Mouse (Mus musculus): ENCODE measurements at regions not wholly inside any gene's neighbourhood (a gene's known extent, or its start where the extent isn't known, plus 50 kb on each side); places are given as distances from the start of the nearest gene placed in this dataset.

- DNase-seq (ENCODE audit: low spot score), result no peak
These were observed 430.5 kb downstream of the Hsfy2 start for GRCm38 (mm10) chr1:56206615-56207267.

GRCm38 (mm10) chr1:56195224-56195623 lies 442.0 kb downstream of the Hsfy2 start:
- DNase-seq (ENCODE audit: low spot score), result no peak

DNA sequence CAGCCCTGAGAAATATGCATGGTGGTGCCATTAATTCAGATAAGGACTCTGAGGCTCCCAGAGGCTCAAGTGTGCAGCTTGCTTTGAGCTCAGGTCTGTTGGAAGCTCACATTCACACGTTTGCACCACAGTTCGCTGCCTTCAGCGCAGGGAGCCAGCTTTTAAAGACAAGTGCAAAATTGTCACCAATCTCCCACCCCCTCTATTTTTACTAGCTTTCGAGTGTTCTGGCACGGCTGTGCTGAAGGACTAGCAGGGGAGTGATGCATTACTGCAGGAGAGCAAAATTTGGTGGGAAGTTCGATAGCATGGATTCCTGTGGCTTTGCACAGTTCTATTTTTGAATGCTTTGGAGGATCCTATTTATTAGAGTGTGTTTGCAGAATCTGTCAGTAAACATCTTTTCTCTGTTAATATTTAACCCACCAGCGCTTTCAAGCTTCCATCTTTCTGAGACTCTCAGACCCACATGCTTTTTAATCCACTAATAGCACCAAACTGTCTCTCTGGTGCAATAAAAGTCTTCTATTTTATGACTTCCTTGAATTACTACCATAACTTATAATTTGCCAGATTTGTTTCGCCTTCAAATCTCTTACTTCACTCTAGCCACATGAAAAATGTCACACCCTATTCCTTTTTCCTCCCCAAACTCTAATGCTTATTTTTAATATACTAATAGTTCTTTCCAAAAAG lies 453.6 kb downstream of the Hsfy2 start:
- no peak for DNase-seq (ENCODE audit: low spot score)

- no peak for DNase-seq (ENCODE audit: low spot score)
These were observed 457.8 kb downstream of the Hsfy2 start for GRCm38 (mm10) chr1:56179206-56179985.

GRCm38 (mm10) chr1:56171157-56171556 lies 466.1 kb downstream of the Hsfy2 start:
- no peak for DNase-seq (ENCODE audit: low spot score)

GRCm38 (mm10) chr1:56168712-56169111 lies 468.5 kb downstream of the Hsfy2 start:
- no peak for DNase-seq (ENCODE audit: low spot score)

GRCm38 (mm10) chr1:56168063-56168462 lies 469.2 kb downstream of the Hsfy2 start:
- DNase-seq (ENCODE audit: low spot score), result no peak

GRCm38 (mm10) chr1:56165228-56165627 lies 472.0 kb downstream of the Hsfy2 start:
- DNase-seq (ENCODE audit: low spot score), result no peak

- no peak for DNase-seq (ENCODE audit: low spot score)
These were observed 472.9 kb downstream of the Hsfy2 start for GRCm38 (mm10) chr1:56164366-56164765.

DNA sequence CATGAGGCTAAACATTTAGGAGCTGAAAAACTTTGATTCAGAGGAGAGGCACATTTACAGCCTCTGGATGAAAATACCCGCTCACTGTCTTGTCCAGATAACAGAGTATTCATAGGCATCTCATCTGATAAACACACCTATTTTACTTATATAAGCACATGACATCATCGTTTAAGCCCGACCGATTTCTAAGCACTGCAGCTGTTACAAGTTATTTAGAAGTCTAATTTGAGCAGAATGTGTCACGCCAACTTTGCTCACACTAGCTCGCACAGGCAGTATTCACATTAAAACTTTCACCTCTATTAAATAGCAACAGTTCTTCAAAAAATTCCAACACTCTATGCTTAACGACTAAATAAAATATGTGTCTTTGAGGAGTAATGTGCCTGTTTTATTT lies 506.3 kb downstream of the Hsfy2 start:
- no peak for DNase-seq (ENCODE audit: low spot score)

GRCm38 (mm10) chr1:56089254-56089834 lies 547.9 kb downstream of the Hsfy2 start:
- no peak for DNase-seq (ENCODE audit: low spot score)

DNA sequence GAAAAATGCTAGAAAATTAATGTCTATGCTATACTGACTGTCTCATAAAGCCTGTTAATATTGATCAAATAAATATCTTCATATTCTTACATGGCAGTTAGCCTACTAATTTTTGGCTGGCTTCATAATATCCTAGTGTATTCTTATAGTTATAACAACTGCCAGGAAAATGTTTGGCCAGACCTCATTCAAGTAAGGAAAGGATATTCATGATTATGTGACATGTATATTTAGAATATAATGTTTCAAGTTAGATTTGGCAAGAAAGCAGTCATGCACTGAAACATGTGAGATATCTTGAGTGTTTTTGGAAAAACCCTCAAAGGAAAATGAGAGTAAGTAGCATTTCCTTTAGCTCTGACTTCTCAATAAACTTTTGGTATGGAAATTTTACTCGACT lies 548.9 kb downstream of the Hsfy2 start:
- no peak for DNase-seq (ENCODE audit: low spot score)

- DNase-seq (ENCODE audit: low spot score), result no peak
These were observed 560.5 kb downstream of the Hsfy2 start for GRCm38 (mm10) chr1:56076757-56077156.

DNA sequence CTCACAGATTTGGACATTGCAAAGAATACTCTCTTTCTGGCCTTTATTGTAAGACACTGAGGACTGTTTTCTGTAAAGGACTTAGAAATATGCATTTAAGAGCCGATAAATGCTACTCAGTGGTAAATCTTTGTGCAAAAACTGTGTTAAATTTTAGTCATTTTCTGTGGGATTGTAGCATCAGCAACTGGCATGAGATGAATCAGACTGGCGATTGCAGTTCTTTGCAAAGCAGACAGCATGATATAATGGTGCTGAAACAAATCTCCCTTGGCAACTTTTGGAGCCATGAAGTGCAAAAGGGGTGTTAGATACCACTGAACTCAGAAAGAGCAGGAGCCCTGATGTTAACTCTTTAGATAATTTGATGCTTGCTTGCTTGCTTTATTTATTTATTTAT lies 565.0 kb downstream of the Hsfy2 start:
- DNase-seq (ENCODE audit: low spot score), result no peak

GRCm38 (mm10) chr1:56063474-56063873 lies 573.8 kb downstream of the Hsfy2 start:
- DNase-seq (ENCODE audit: low spot score), result no peak
